Mouse (Mus musculus) lung, adult 2 months (tissue): Measurements from ENCODE around the gene Yod1. TPM values are rescaled to one million over a fixed set of nuclear protein-coding genes. Genes with fewer than 3 reads are reported as not detected.

Experiments
- DNase-seq: peaks from one replicate; pipeline ENCODE4 v3.0.0; 2022
- H3K4me1 ChIP-seq: fragments of 200-500 bp; 2 replicates; pipeline ENCODE4 v1.6.1; 2011; ENCODE audit warnings: low read length; ENCODE audit not compliant: control insufficient read depth, insufficient read depth
- H3K4me3 ChIP-seq: fragments of 200-500 bp; replicated peaks from 2 replicates; pipeline ENCODE3; 2011; ENCODE audit warnings: low read depth, mild to moderate bottlenecking, control low read depth, low read length; ENCODE audit errors: extremely low read depth
- CTCF ChIP-seq: fragments of 200-500 bp; IDR thresholded peaks from 2 replicates; pipeline ENCODE4 v1.5.1; 2011; ENCODE audit warnings: mild to moderate bottlenecking, low read length, control low read depth; ENCODE audit not compliant: insufficient read depth
- POLR2A ChIP-seq: fragments of 200-500 bp; IDR thresholded peaks from 2 replicates; pipeline ENCODE4 v1.6.1; 2011; ENCODE audit warnings: low read depth, mild to moderate bottlenecking, control low read depth, low read length, borderline replicate concordance; ENCODE audit errors: extremely low read depth
- WGBS: fragments of 180-500 bp; shearing (Covaris S2); methylation state at CpG from one replicate; pipeline ENCODE4 v1.1.7; 2018; 5-methylcytosine and 5-hydroxymethylcytosine counted together
- polyA plus RNA-seq: library from polyadenylated mRNA; depleted of rRNA; stranded (reverse); fragments of >200 nt; gene quantifications from 2 replicates; pipeline ENCODE4 v1.2.3, GENCODE M21; 2012

Gene Yod1
- polyA plus RNA-seq, 1 experiment: 3.1 TPM

DNA sequence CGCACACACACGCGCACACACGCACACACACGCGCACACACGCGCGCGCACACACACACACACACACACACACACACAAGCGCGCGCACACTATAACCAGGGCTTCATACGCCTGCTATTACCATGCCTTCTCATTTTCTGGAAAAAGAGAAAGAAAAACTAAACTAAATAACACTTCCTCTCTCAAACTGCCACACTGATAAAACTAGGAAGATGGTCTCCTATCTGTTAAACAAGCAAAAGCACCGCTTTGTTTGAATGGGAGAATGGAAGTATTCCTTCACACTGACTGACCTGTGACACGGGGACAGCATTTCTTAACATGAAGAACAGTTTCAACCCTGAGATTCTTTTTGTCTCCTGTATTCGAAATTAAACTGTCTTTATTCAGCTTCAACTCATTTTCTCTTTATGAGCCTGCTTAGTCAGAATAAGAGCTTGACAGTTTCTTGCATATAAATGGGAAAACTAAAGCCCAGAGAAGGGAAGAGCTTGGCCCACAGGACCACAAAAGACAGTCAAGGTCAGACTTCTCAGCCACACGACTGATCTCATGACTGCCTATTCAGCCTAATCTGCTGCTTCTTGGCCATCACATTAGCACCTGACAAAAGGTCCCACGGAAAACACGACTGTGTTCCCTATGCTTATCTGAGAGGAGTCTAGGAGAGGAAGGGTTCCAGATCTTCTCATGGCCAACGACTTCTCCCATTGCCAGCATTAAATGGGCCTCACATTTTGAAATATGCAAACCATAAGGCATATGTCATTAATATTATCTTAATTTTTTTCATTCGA is 6.6 kb upstream of the Yod1 start:
- Histone ChIP-seq H3K4me3 (no peak overlapping the region), H3K4me1 (no peaks in the 10 kb centered on the region; the same call in 1 of the 2 replicates)
- DNase-seq: no peak
- 88% methylated on average over 22 of the region's 22 CpGs for WGBS
- TF ChIP-seq POLR2A (no peak), CTCF (no peak)

DNA sequence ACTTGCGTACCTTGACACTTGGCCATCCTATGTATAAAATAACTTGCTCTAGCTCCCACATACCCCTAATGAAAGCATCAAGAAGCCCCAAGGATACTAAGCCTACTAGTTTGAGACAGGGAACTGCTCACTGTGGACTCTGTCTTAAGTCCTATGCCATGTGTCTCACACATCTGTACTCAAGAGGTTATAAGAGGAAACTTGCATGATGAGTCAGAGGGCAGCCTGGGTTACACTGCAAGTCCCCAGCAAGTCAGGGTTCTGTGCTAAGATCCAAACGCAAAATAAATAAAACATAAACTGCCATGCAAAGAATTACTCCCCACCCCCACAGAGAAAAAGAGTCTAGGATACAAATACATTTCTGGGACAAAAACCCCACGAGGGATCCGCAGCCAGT is 3.1 kb upstream of the Yod1 start:
- peaks cover 4% of the 10 kb centered on the region; the same call in 1 of the 2 replicates for H3K4me1 ChIP-seq
- 79% methylated on average over 4 of the region's 4 CpGs for WGBS
- TF ChIP-seq POLR2A (no peak), CTCF (no peak)
- no peak overlapping the region for H3K4me3 ChIP-seq
- DNase-seq: no peak

GRCm38 (mm10) chr1:130715561-130716217 is 1.4 kb upstream of the Yod1 start, which contains the start of gene Gm29427:
Gene Gm29427 (minus strand): TSS chr1:130715799.
- TF ChIP-seq CTCF (no peak), POLR2A (peak; percentile 75; the same call in 1 of the 2 replicates)
- 1% methylated on average over 38 of the region's 38 CpGs for WGBS
- peak; percentile 97 for DNase-seq
- H3K4me1 ChIP-seq: peaks cover 5% of the 10 kb centered on the region; the same call in 1 of the 2 replicates
- peak within 1 kb of the TSS; percentile 93 for H3K4me3 ChIP-seq

- no peak for DNase-seq
- Histone ChIP-seq H3K4me3 (peak overlapping the region; percentile 93), H3K4me1 (peaks cover 5% of the 10 kb centered on the region; the same call in 1 of the 2 replicates)
- 2% methylated on average over 3 of the region's 3 CpGs for WGBS
- TF ChIP-seq CTCF (no peak), POLR2A (no peak)
Measured at GRCm38 (mm10) chr1:130716218-130716512, 962 bp upstream of the Yod1 start.

GRCm38 (mm10) chr1:130716513-130717290 is 425 bp upstream of the Yod1 start:
- under 1% methylated on average over 42 of the region's 42 CpGs for WGBS
- Histone ChIP-seq H3K4me3 (peak overlapping the region; percentile 93), H3K4me1 (peaks cover 5% of the 10 kb centered on the region; the same call in 1 of the 2 replicates)
- TF ChIP-seq POLR2A (no peak), CTCF (no peak)
- DNase-seq: no peak

- no peak overlapping the region for H3K4me3 ChIP-seq
- TF ChIP-seq POLR2A (no peak), CTCF (no peak)
- peaks cover 4% of the 10 kb centered on the region for H3K4me1 ChIP-seq
- WGBS: 57% methylated on average over 5 of the region's 5 CpGs
- no peak for DNase-seq
Measured at GRCm38 (mm10) chr1:130724206-130724605, 7.1 kb downstream of the Yod1 start.

GRCm38 (mm10) chr1:130726396-130726795 is 9.3 kb downstream of the Yod1 start:
- Histone ChIP-seq H3K4me1 (peaks cover 4% of the 10 kb centered on the region), H3K4me3 (no peak overlapping the region)
- WGBS: 92% methylated on average over 2 of the region's 2 CpGs
- no peak for TF ChIP-seq CTCF
- TF ChIP-seq POLR2A: no peak
- no peak for DNase-seq

DNA sequence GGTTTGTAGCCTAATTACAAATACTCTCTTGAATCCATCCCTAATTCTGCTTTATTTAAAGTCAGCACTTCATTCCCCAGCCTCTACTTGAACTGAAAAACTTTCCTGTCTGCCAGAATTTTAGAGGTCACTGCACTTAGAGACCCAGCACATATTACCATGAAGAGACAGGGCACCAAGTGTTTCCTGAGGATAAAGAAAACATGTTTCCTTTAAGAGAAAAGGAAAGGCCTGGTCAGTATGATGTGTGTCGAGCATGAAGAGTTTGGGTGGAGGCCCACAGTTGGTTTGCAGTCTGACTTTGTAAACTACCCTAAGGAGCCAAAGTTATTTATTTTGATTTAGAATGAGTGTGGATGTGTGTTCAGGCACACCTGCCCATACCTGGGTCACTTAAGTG is 10.9 kb downstream of the Yod1 start:
- Histone ChIP-seq H3K4me1 (peaks cover 4% of the 10 kb centered on the region), H3K4me3 (no peak overlapping the region)
- DNase-seq: no peak
- TF ChIP-seq POLR2A (no peak), CTCF (no peak)
- WGBS: 21% methylated on average over 1 of the region's 1 CpGs

DNA sequence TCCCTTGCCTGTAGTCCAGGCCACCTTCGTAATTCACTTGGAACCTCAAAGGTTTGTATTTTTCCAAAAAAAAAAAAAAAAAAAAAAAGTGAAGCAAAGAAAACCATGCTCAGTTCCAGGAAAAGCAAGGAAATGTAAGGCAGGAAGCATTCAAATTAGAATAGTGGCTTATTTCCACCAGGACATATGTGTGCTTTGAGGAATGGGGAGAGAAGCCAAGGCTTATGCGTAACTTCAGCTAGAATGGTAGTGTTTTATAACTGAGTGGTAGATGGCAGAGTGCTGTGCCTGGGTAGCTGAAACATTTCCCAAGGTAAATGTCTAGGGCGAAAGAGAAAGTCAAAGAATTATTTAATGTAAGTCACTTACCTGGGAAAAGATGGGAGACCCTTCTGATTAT is 11.6 kb downstream of the Yod1 start:
- 87% methylated on average over 3 of the region's 3 CpGs for WGBS
- peaks cover 4% of the 10 kb centered on the region for H3K4me1 ChIP-seq
- H3K4me3 ChIP-seq: no peak overlapping the region
- no peak for DNase-seq
- no peak for TF ChIP-seq POLR2A
- no peak for TF ChIP-seq CTCF

- no peak for DNase-seq
- peaks cover 4% of the 10 kb centered on the region for H3K4me1 ChIP-seq
- no peak within 1 kb of the TSS for H3K4me3 ChIP-seq
- 63% methylated on average over 2 of the region's 2 CpGs for WGBS
- no peak for TF ChIP-seq CTCF
- no peak for TF ChIP-seq POLR2A
Measured at GRCm38 (mm10) chr1:130729153-130729552, 12.0 kb downstream of the Yod1 start, which contains the start of gene Pfkfb2. Gene Pfkfb2 (minus strand): TSS chr1:130729253.
